Mouse (Mus musculus) megakaryocyte, embryonic 14.5 days (primary cell): ENCODE measurements at regions not wholly inside any gene's neighbourhood (a gene's known extent, or its start where the extent isn't known, plus 50 kb on each side); places are given as distances from the start of the nearest gene placed in this dataset.

Experiments
- H3K27me3 ChIP-seq: replicated peaks from 2 replicates; pipeline ENCODE3; 2012; ENCODE audit warnings: inconsistent platforms
- H3K36me3 ChIP-seq: replicated peaks from 2 replicates; pipeline ENCODE3; 2012; ENCODE audit warnings: low read length, inconsistent platforms, mixed read lengths
- H3K4me1 ChIP-seq: 2 replicates; pipeline ENCODE4 v1.6.1; 2012; ENCODE audit warnings: inconsistent platforms
- H3K4me3 ChIP-seq: replicated peaks from 2 replicates; pipeline ENCODE3; 2012; ENCODE audit warnings: moderate library complexity, mild to moderate bottlenecking, inconsistent platforms
- H3K9me3 ChIP-seq: 2 replicates; pipeline ENCODE4 v1.6.1; 2012; ENCODE audit warnings: inconsistent platforms
- FLI1 ChIP-seq: IDR thresholded peaks from 2 replicates; pipeline ENCODE4 v1.6.1; 2012; ENCODE audit warnings: low read length, inconsistent platforms, mixed read lengths
- GATA1 ChIP-seq: IDR thresholded peaks from 3 replicates; pipeline ENCODE4 v1.6.1; 2012; ENCODE audit warnings: mixed read lengths, low read length, inconsistent platforms, borderline replicate concordance

DNA sequence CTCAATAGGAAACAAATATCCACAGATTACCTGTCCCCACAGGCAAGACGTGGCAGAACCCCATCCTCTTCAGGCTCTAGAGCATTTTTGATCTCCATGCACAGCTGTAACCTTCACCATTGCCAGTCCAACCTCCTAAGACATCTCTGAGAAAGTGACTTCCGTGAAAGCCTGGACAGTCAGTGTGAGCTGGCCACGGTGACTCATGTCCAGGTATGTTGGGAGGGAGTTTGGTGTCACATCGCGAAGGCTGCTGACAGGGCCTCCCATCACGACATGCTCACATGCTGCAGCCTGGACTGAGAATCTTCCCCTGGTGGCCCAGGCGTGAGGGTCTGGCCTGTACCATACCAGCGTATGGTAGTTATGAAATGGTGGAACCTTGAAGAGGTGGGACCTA lies 449.0 kb upstream of the Jarid2 start:
- H3K4me1 ChIP-seq = peaks cover 29% of the 10 kb centered on the region
- no peaks in the 10 kb centered on the region for H3K9me3 ChIP-seq
- TF ChIP-seq GATA1 (no peak), FLI1 (no peak)
- no peaks in the 10 kb centered on the region for H3K27me3 ChIP-seq
- H3K36me3 ChIP-seq = no peaks in the 10 kb centered on the region
- no peak overlapping the region for H3K4me3 ChIP-seq

GRCm38 (mm10) chr13:44281796-44282195 lies 447.5 kb upstream of the Jarid2 start:
- Histone ChIP-seq H3K4me1 (peaks cover 29% of the 10 kb centered on the region), H3K27me3 (no peaks in the 10 kb centered on the region), H3K9me3 (no peaks in the 10 kb centered on the region), H3K4me3 (no peak overlapping the region), H3K36me3 (no peaks in the 10 kb centered on the region)
- no peak for TF ChIP-seq FLI1
- no peak for TF ChIP-seq GATA1

GRCm38 (mm10) chr13:44282306-44282705 lies 447.0 kb upstream of the Jarid2 start:
- Histone ChIP-seq H3K9me3 (no peaks in the 10 kb centered on the region), H3K36me3 (no peaks in the 10 kb centered on the region), H3K27me3 (no peaks in the 10 kb centered on the region), H3K4me1 (peaks cover 29% of the 10 kb centered on the region), H3K4me3 (no peak overlapping the region)
- TF ChIP-seq GATA1 (no peak), FLI1 (no peak)

GRCm38 (mm10) chr13:44282731-44283571 lies 446.3 kb upstream of the Jarid2 start:
- peaks cover 29% of the 10 kb centered on the region for H3K4me1 ChIP-seq
- no peaks in the 10 kb centered on the region for H3K27me3 ChIP-seq
- H3K9me3 ChIP-seq = no peaks in the 10 kb centered on the region
- TF ChIP-seq GATA1 (no peak), FLI1 (no peak)
- H3K36me3 ChIP-seq = no peaks in the 10 kb centered on the region
- no peak overlapping the region for H3K4me3 ChIP-seq

DNA sequence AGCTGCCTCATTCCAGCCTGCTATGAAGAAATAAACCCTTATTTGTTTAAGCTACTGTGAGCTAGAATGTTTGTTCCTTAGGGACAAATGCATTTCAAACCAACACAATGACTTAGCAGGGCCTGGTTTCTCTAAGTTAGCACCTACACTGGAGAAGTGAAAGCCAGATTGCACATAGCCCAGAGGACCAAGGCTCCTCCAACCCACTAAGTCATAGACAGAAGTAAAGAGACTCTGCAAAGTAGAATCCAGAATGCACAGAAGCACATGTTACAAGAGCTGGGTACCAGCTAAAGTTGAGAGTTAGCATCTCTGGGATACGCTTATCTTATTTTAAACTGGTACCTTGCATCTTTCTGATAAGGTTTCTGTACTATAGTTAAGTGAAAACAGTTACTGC lies 443.4 kb upstream of the Jarid2 start:
- TF ChIP-seq GATA1 (no peak), FLI1 (no peak)
- H3K4me1 ChIP-seq = peaks cover 19% of the 10 kb centered on the region
- H3K9me3 ChIP-seq = peaks cover 7% of the 10 kb centered on the region
- no peaks in the 10 kb centered on the region for H3K27me3 ChIP-seq
- peaks cover 7% of the 10 kb centered on the region for H3K36me3 ChIP-seq
- no peak overlapping the region for H3K4me3 ChIP-seq

GRCm38 (mm10) chr13:44290199-44290598 lies 439.1 kb upstream of the Jarid2 start:
- H3K36me3 ChIP-seq = peaks cover 16% of the 10 kb centered on the region
- H3K4me3 ChIP-seq = no peak overlapping the region
- no peak for TF ChIP-seq FLI1
- no peak for TF ChIP-seq GATA1
- H3K9me3 ChIP-seq = peaks cover 15% of the 10 kb centered on the region
- peaks cover 33% of the 10 kb centered on the region for H3K4me1 ChIP-seq
- H3K27me3 ChIP-seq = no peaks in the 10 kb centered on the region

GRCm38 (mm10) chr13:44292476-44293056 lies 436.7 kb upstream of the Jarid2 start:
- H3K4me3 ChIP-seq = peak overlapping the region; percentile 80
- peaks cover 43% of the 10 kb centered on the region for H3K4me1 ChIP-seq
- TF ChIP-seq FLI1 (no peak), GATA1 (no peak)
- peaks cover 16% of the 10 kb centered on the region for H3K36me3 ChIP-seq
- no peaks in the 10 kb centered on the region for H3K27me3 ChIP-seq
- peaks cover 15% of the 10 kb centered on the region for H3K9me3 ChIP-seq

GRCm38 (mm10) chr13:44293736-44294416 lies 435.4 kb upstream of the Jarid2 start:
- Histone ChIP-seq H3K4me3 (no peak overlapping the region), H3K4me1 (peaks cover 47% of the 10 kb centered on the region), H3K27me3 (no peaks in the 10 kb centered on the region), H3K36me3 (peaks cover 16% of the 10 kb centered on the region), H3K9me3 (peaks cover 15% of the 10 kb centered on the region)
- no peak for TF ChIP-seq FLI1

DNA sequence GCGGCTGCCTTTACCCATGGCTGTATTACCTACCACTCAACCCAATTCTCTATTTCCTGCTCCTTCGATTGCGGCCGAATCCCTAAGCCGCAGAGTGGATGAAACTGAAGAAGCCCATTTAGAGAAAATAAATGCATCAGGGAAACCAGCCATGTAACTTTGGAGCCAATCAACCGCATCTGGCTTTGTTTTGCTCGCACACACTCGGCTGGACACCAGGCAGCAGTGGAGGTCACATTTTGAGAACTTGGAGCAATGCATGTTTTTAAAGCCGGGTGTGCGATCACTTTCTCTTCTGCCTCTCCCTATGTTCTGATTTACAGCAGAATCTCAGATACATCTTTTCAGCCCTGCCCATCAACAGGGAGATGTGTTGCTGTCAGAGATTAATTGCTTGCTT lies 433.7 kb upstream of the Jarid2 start:
- Histone ChIP-seq H3K9me3 (peaks cover 16% of the 10 kb centered on the region), H3K4me1 (peaks cover 58% of the 10 kb centered on the region), H3K36me3 (peaks cover 13% of the 10 kb centered on the region), H3K27me3 (no peaks in the 10 kb centered on the region), H3K4me3 (no peak overlapping the region)
- TF ChIP-seq GATA1 (no peak), FLI1 (no peak)

DNA sequence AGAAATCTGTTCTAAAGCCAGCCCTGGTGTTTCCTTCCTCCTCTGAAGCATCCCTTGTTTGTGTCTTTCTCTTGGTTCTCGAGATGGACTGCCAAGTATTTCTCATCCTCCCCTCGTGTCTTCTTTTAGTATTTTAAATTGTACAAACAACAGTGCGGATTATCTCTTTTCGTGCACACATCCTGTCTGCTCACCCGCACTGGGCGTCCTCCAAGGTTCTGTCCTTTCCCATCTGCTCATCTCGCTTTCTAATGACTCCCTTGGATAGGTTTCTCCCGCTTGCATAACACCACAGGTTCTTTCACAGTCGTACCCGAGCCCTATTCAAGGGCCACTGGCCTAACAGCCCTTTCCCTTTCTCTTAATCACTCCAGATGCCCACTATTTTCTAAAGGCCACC lies 428.7 kb upstream of the Jarid2 start:
- Histone ChIP-seq H3K4me1 (peaks cover 45% of the 10 kb centered on the region), H3K36me3 (peaks cover 33% of the 10 kb centered on the region), H3K9me3 (peaks cover 36% of the 10 kb centered on the region), H3K27me3 (no peaks in the 10 kb centered on the region), H3K4me3 (peak overlapping the region; percentile 18)
- TF ChIP-seq FLI1 (no peak), GATA1 (no peak)
